Mouse (Mus musculus) activated CD4-positive, CD25-positive, alpha-beta regulatory T cell, adult 4 months (primary cell): ENCODE data around the gene Slc16a8. TPM values are rescaled to one million over a fixed set of nuclear protein-coding genes. Genes with fewer than 3 reads are reported as not detected.
A peak's percentile ranks its signal among the peaks of the same experiment; 100 is the strongest.

ENCODE experiments used
- ATAC-seq: one replicate; pipeline ENCODE4 v1.8.0; 2017
- polyA plus RNA-seq, 2 experiments: library from polyadenylated mRNA; unstranded; fragments of 100-300 nt; shearing (Covaris generic); gene quantifications; one replicate each; pipeline ENCODE4 v1.2.1; 2017

Slc16a8 gene
- polyA plus RNA-seq, result not detected

DNA sequence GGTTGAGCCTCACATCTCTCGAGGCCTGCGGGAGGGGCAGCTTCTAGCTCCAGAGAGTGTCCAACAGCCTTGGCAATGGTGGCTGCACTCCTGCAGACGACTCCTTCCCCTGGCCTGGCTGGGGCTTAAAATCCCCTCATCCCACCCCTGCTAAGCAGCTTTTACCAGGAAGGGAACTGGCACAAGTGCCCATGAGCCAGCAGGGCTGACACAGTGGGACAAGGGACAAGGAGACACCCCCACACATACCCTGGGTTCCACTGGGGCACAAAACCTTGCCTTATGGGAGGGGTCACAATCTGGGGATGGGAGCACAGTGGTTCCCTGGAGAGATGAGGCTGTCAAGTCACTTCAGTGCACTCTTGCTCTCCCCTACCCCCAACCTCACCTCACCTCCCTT, at the start of gene Slc16a8:
TSS of gene Slc16a8 (minus strand) at position 101 of the 400 bp plus-strand sequence.
- ATAC-seq, result no peak

DNA sequence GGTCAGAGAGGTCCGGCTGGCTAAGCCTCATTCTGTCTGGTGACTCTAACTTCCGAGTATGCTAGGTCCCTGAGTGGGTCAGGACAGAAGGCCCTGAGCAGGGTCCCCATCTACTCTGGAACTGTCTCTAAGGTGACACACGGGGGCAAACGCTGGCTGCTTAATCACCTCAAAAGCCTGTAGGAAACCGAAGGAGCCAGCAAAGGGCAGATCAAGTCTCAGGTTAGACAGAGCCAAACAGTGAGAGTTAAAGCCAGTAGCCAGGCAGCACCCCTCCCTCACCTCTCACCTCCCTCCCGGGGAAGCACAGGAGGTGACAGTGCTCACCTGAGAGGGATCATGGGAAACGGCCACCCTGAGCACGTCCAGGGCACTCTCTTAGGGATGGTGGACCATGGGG, 49.2 kb upstream of the Slc16a8 start:
- ATAC-seq, result no peak

DNA sequence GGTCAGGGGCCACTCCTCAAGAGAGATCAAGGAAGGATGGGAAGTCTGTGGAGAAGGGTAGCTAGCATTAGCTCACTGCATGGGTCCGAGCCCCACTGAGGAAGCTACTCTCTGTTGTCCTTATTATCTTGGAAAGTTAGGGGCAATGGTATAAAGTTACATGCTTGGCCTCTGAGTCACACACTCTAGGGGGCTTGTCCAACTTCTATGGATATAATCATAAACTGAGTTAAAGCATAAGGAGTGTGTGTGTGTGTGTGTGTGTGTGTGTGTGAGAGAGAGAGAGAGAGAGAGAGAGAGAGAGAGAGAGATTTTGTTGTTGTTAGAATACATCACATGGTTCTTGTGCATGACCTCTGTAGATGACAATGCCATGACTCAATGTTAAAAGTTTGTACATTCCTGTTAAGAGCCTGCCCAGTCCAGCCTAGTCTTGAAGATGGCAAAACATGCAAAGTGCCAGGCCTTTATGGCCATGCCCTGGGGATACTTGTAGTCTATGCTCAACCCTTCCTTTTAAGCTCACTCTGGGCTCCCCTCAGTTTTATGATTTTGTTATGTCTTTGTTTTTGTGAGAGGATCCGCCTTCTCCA, 45.1 kb upstream of the Slc16a8 start:
- ATAC-seq, result no peak

GRCm38 (mm10) chr15:79298553-79298952, 44.0 kb upstream of the Slc16a8 start:
- ATAC-seq, result no peak

GRCm38 (mm10) chr15:79292779-79293178, 38.2 kb upstream of the Slc16a8 start:
- ATAC-seq, result no peak

- no peak for ATAC-seq
These were observed 35.8 kb upstream of the Slc16a8 start for GRCm38 (mm10) chr15:79290340-79290739.

DNA sequence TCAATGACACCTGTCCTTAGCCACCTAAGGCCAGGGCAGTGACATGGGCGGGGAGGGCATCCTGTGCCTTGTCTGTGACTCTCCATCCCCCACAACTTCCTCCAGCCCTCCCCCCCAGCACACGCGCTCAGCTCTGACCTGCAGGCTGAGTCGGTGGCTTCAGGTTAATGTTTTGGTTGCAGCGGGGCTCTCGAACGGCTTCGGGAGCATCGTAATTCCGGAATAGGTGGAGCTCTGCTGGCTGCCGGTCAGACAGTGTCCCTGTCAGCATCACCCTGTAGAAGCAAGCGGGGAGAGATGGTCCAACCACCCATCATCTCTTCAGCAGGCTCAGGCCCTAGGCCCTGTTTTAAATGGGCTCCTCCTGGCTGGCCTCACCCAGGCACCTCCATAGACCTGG, 34.9 kb upstream of the Slc16a8 start:
- ATAC-seq, result no peak

DNA sequence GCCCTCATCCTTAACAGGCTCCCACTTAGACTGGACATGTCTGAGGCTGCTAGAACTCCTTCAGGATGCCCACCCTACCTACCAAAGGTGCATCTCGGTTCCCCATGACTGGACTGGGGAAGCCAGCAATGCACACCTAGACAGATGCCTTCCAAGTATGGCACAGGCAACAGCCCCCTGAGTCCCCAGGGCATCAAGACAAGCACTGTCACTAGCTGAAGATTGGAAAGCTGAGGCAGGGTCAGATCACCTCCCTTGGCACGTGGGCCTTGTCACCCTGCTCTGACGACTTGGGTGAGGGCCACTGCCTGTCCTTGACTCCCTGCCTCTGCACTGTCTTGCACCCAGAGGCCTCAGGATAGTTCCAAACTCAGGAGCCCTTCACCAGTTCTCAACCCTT, 33.8 kb upstream of the Slc16a8 start:
- no peak for ATAC-seq

DNA sequence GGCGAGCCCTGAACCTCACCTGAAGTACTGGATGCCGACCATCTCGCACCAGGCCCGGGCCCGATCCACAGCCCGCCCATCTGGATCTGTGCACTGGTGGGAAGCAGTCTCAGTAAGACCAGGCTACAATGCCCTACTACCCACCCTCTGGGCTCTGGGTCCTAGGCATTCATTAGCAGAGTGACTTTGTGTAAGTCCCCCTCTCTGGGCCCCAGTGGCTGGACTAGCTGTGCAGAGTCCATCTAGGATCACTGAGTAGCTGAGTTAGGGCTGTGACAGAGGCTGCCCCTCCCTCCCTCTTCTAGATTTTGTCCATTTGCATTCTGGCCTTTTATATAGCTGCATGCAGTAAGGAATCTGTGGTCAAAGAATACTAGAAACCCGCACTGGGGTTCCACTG, 32.5 kb upstream of the Slc16a8 start:
- ATAC-seq, result no peak

DNA sequence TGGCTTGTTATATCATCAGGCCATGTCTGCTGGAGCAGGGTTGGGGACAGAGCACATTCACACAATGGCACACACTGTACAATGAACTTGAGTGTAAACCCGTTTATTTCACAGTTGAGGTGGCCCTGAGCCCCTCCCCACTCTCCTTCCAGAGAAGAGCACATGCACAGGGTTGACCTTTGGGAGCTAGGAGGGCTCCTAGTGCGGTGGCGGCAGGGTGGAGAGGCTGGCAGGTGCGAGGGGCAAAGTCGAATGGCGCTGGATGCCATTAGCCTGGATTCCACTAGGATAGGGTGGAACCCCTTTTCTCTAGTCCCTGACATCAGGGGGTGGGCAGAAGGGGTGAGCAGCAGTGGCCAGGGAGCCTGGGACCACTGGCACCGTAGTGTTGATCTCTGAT, 31.6 kb upstream of the Slc16a8 start:
- ATAC-seq, result no peak

DNA sequence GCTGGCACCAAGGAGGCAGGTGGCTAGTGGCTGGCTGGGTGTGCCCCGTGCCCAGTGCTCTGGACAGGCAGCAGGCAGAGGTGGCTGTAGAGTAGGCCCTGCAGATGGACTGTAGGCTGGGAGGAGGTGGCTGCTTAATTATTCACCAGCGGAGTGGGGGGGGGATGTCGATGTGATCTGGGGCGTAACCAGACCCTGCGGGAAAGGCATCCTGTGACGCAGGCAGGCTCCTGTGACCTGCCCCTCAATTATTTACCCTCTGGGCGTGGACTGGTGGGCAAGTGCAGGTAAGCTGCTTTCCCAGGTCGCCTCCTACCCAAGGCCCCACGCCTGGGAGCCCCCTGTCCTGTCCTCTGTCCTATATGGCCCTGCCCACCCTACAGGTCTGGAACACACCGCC, 30.8 kb upstream of the Slc16a8 start, which contains the start of gene Baiap2l2:
TSS of gene Baiap2l2 (minus strand) at position 139 of the 400 bp plus-strand sequence.
- no peak for ATAC-seq

- no peak for ATAC-seq
These were observed 28.8 kb upstream of the Slc16a8 start for GRCm38 (mm10) chr15:79283371-79283770.

GRCm38 (mm10) chr15:79282434-79282833, 27.9 kb upstream of the Slc16a8 start:
- ATAC-seq, result no peak

GRCm38 (mm10) chr15:79281389-79281788, 26.8 kb upstream of the Slc16a8 start:
- ATAC-seq, result peak; percentile 61

DNA sequence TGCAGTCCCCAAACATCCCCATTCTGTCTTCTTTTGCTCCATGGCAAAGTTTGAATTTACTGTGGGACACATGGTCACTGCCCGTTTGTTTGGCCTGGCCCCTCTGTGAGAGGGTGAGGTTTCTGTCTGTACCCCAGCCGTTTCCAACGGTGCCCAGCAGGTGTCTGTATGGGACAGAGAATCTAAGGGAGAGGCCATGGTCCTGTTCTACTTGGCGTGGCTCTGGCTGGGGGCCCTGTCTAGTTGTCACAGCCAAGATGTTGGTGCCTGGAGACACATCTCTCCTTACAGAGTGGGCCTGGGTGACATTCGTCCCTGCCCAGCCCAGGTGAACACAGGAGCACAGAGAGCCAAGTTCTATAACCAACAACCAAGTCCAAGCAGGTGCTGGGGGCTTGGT, 26.3 kb upstream of the Slc16a8 start:
- no peak for ATAC-seq

DNA sequence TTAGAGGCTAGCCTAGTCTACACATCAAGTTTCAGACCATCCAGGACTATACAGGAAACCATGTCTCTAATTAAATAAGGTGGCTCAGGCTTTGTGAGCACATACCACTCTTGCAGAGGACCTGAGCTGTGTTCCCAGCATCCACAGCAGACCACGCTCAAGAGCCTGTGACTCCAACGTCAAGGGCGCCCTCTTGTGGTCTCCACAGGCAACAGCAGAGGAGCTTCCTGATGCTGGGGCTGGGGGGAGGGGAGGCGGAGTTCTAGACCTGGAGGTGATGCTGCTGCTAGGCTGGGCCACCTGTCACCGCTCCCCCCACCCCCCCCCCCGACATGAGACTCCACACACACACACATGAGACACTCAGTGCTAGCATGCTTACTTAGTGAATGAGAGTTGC, 25.6 kb upstream of the Slc16a8 start:
- no peak for ATAC-seq

DNA sequence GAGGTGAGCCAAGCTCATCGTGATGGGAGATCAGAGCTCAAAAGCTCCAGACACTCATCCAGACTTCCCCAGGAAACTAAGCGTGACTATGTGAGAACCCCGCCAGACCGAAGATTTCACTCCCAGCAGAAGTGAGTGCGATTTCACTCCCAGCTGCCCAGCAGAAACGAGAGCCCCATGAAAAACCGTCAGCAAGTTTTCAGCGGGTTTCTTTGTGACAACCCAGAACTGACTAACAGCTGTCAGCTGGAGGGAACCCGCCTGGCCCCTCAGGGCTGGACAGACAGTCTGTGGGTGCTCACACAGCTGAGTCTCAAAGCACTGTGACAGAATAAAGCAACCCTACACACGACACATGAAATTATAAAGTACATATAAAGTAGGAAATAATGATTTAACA, 23.2 kb upstream of the Slc16a8 start:
- ATAC-seq, result no peak

- ATAC-seq, result no peak
These were observed 18.5 kb upstream of the Slc16a8 start for GRCm38 (mm10) chr15:79273020-79273419.

DNA sequence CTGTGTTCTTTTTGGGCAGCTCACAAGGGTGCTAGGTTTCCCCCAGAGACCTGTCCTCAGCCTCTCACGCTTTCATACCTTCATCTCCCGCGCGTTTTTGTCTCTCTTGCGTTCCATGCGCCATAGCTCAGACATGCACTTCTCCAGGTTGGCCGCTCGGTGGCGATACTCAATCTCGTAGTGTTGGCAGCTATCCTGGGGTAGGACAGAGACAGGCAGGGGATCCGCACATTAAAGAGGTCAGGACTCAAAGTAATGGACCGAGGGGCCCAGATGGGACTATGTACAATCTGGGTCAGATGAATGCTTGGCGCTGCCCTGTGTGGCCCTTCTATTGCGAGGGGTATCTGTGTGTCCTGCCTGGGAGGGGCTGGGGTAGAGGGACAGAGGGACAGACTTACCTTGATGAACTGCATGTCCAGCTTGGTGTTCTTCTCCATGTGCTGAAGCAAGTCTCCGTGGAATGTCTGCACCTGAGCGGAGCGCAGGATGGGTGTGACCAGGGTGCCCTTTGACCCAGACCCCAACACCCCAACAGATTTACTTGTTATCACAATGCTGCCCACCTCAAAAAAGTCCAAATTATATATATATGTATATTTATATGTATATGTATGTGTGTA, 16.7 kb upstream of the Slc16a8 start:
- ATAC-seq, result peak; percentile 60

GRCm38 (mm10) chr15:79270317-79271123, 16.0 kb upstream of the Slc16a8 start:
- peak; percentile 92 for ATAC-seq

DNA sequence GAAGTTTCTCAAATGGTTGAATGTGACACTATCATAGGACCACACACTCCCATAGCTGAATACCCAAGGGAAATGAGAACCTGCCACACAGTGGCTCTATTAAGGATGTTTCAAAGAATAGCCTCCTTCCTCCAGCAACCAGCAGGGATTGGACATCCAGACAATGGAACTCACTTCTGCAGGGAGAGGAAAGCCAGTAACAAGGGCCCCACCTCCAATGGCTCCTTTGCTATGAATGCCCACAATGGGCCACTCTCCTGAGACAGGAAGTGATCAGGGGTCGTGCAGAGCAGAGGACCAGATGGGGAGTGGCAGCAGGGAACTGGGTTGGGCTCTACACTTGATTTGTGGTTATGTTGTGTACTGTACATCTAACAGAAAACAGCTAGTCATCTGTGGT, 14.0 kb upstream of the Slc16a8 start:
- ATAC-seq, result no peak

DNA sequence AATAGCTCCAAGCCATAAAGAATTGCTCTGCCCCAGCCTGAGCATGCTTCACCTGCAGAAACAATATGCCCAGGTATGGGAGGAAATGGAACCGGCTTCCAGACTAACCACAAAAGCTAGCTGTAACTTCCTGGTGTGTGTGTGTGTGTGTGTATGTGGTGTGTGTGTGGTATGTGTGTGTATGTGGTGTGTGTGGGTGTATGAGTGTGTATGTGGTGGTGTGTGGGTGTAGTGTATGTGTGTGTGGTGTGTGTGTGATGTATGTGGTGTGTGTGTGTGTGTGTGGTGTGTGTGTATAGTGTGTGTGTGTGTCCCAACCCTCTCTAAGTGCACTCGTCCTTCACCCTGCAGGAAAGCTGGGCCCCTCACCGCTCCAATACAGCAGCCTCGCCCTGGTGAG, 10.8 kb upstream of the Slc16a8 start:
- no peak for ATAC-seq

- ATAC-seq, result no peak
These were observed 9.2 kb upstream of the Slc16a8 start for GRCm38 (mm10) chr15:79263726-79264125.

- no peak for ATAC-seq
These were observed 8.3 kb upstream of the Slc16a8 start for GRCm38 (mm10) chr15:79262786-79263309.
